Mouse (Mus musculus): ENCODE data around the gene Plekho2.

The Plekho2 gene

GRCm38 (mm10) chr9:65586406-65587269 lies 6.8 kb upstream of the Plekho2 start, which contains the start of gene Pif1:
Pif1 (plus strand) TSS chr9:65587160.
- DNase-seq (ENCODE audit: low spot score in 2 of 2): peak; percentile 54 to 77

- no peak for DNase-seq (ENCODE audit: low spot score in 2 of 2)
Measured at GRCm38 (mm10) chr9:65583045-65583444, 3.2 kb upstream of the Plekho2 start.

GRCm38 (mm10) chr9:65580401-65581256 lies 789 bp upstream of the Plekho2 start:
- DNase-seq (ENCODE audit: low spot score in 2 of 2): peak; percentile 62 to 71

GRCm38 (mm10) chr9:65578801-65579249 lies 1.0 kb downstream of the Plekho2 start:
- no peak for DNase-seq (ENCODE audit: low spot score in 2 of 2)

GRCm38 (mm10) chr9:65577511-65578196 lies 2.2 kb downstream of the Plekho2 start:
- no peak for DNase-seq (ENCODE audit: low spot score in 2 of 2)

GRCm38 (mm10) chr9:65576861-65577510 lies 2.9 kb downstream of the Plekho2 start:
- peak; percentile 38 to 46 for DNase-seq (ENCODE audit: low spot score in 2 of 2)

- DNase-seq (ENCODE audit: low spot score in 2 of 2): no peak
Measured at GRCm38 (mm10) chr9:65575393-65576196, 4.2 kb downstream of the Plekho2 start.

GRCm38 (mm10) chr9:65574513-65575392 lies 5.1 kb downstream of the Plekho2 start:
- DNase-seq (ENCODE audit: low spot score in 2 of 2): no peak

GRCm38 (mm10) chr9:65572837-65573236 lies 7.0 kb downstream of the Plekho2 start:
- DNase-seq (ENCODE audit: low spot score in 2 of 2): no peak

GRCm38 (mm10) chr9:65569491-65569971 lies 10.3 kb downstream of the Plekho2 start:
- DNase-seq (ENCODE audit: low spot score in 2 of 2): no peak

GRCm38 (mm10) chr9:65568787-65569186 lies 11.1 kb downstream of the Plekho2 start:
- no peak for DNase-seq (ENCODE audit: low spot score in 2 of 2)

- DNase-seq (ENCODE audit: low spot score in 2 of 2): no peak
Measured at GRCm38 (mm10) chr9:65564698-65565097, 15.1 kb downstream of the Plekho2 start.

GRCm38 (mm10) chr9:65563073-65563472 lies 16.8 kb downstream of the Plekho2 start:
- DNase-seq (ENCODE audit: low spot score in 2 of 2): no peak

- DNase-seq (ENCODE audit: low spot score in 2 of 2): peak; percentile 61 to 77
Measured at GRCm38 (mm10) chr9:65562081-65562506, 17.7 kb downstream of the Plekho2 start.

GRCm38 (mm10) chr9:65561016-65561415 lies 18.8 kb downstream of the Plekho2 start:
- peak in 1 of 2 experiments; percentile 42 for DNase-seq (ENCODE audit: low spot score in 2 of 2)

GRCm38 (mm10) chr9:65558806-65559205 lies 21.0 kb downstream of the Plekho2 start:
- DNase-seq (ENCODE audit: low spot score in 2 of 2): no peak

GRCm38 (mm10) chr9:65556979-65557378 lies 22.9 kb downstream of the Plekho2 start:
- DNase-seq (ENCODE audit: low spot score in 2 of 2): no peak

GRCm38 (mm10) chr9:65556349-65556748 lies 23.5 kb downstream of the Plekho2 start:
- no peak for DNase-seq (ENCODE audit: low spot score in 2 of 2)

- DNase-seq (ENCODE audit: low spot score in 2 of 2): no peak
Measured at GRCm38 (mm10) chr9:65555621-65556020, 24.2 kb downstream of the Plekho2 start.
